Mouse (Mus musculus): ENCODE data around the gene Klhdc9.
A peak's percentile ranks its signal among the peaks of the same experiment; 100 is the strongest.

Gene Klhdc9

GRCm38 (mm10) chr1:171360656-171361055 is at the start of gene Klhdc9:
Klhdc9 (minus strand) TSS chr1:171360798.
- peak; percentile 74 for DNase-seq (ENCODE audit: low read depth, low spot score)

GRCm38 (mm10) chr1:171410231-171410630 is 49.6 kb upstream of the Klhdc9 start:
- DNase-seq (ENCODE audit: low read depth, low spot score), result no peak

GRCm38 (mm10) chr1:171407263-171407662 is 46.7 kb upstream of the Klhdc9 start:
- no peak for DNase-seq (ENCODE audit: low read depth, low spot score)

- DNase-seq (ENCODE audit: low read depth, low spot score), result no peak
Observed at GRCm38 (mm10) chr1:171402991-171403390, 42.4 kb upstream of the Klhdc9 start.

GRCm38 (mm10) chr1:171401821-171402220 is 41.2 kb upstream of the Klhdc9 start:
- DNase-seq (ENCODE audit: low read depth, low spot score), result no peak

- no peak for DNase-seq (ENCODE audit: low read depth, low spot score)
Observed at GRCm38 (mm10) chr1:171390101-171390500, 29.5 kb upstream of the Klhdc9 start.

GRCm38 (mm10) chr1:171388376-171389102 is 27.9 kb upstream of the Klhdc9 start, which contains the start of gene Arhgap30:
Arhgap30 (plus strand) TSS chr1:171388954.
- DNase-seq (ENCODE audit: low read depth, low spot score), result no peak

- DNase-seq (ENCODE audit: low read depth, low spot score), result no peak
Observed at GRCm38 (mm10) chr1:171387099-171387498, 26.5 kb upstream of the Klhdc9 start.

GRCm38 (mm10) chr1:171385171-171385570 is 24.6 kb upstream of the Klhdc9 start:
- no peak for DNase-seq (ENCODE audit: low read depth, low spot score)

GRCm38 (mm10) chr1:171384361-171384760 is 23.8 kb upstream of the Klhdc9 start:
- DNase-seq (ENCODE audit: low read depth, low spot score), result no peak

GRCm38 (mm10) chr1:171382096-171382620 is 21.6 kb upstream of the Klhdc9 start:
- no peak for DNase-seq (ENCODE audit: low read depth, low spot score)

- no peak for DNase-seq (ENCODE audit: low read depth, low spot score)
Observed at GRCm38 (mm10) chr1:171379935-171380599, 19.5 kb upstream of the Klhdc9 start.

- DNase-seq (ENCODE audit: low read depth, low spot score), result no peak
Observed at GRCm38 (mm10) chr1:171378298-171378697, 17.7 kb upstream of the Klhdc9 start.

- DNase-seq (ENCODE audit: low read depth, low spot score), result no peak
Observed at GRCm38 (mm10) chr1:171375646-171376097, 15.1 kb upstream of the Klhdc9 start.

- DNase-seq (ENCODE audit: low read depth, low spot score), result no peak
Observed at GRCm38 (mm10) chr1:171373946-171374345, 13.3 kb upstream of the Klhdc9 start.

- DNase-seq (ENCODE audit: low read depth, low spot score), result no peak
Observed at GRCm38 (mm10) chr1:171372880-171373279, 12.3 kb upstream of the Klhdc9 start.

GRCm38 (mm10) chr1:171369845-171370556 is 9.4 kb upstream of the Klhdc9 start, which contains the start of gene Nectin4:
Nectin4 (plus strand) TSS chr1:171370099.
- DNase-seq (ENCODE audit: low read depth, low spot score), result no peak

- DNase-seq (ENCODE audit: low read depth, low spot score), result no peak
Observed at GRCm38 (mm10) chr1:171365934-171366333, 5.3 kb upstream of the Klhdc9 start.

GRCm38 (mm10) chr1:171361106-171362103 is 807 bp upstream of the Klhdc9 start:
- DNase-seq (ENCODE audit: low read depth, low spot score), result peak; percentile 80

GRCm38 (mm10) chr1:171360253-171360652 is 345 bp downstream of the Klhdc9 start:
- DNase-seq (ENCODE audit: low read depth, low spot score), result no peak

- no peak for DNase-seq (ENCODE audit: low read depth, low spot score)
Observed at GRCm38 (mm10) chr1:171358421-171358820, 2.2 kb downstream of the Klhdc9 start.
